Mouse (Mus musculus) heart, adult 2 months (tissue): ENCODE measurements around the gene Hdgf.

Source experiments
- CTCF ChIP-seq: fragments of 200-600 bp; IDR thresholded peaks from 2 replicates; pipeline ENCODE4 v1.8.1; 2022; ENCODE audit warnings: antibody characterized with exemption, mild to moderate bottlenecking, moderate library complexity
- EP300 ChIP-seq: fragments of 200-500 bp; IDR thresholded peaks from 2 replicates; pipeline ENCODE4 v1.6.1; 2011; ENCODE audit warnings: low read depth, low read length, control low read depth; ENCODE audit not compliant: insufficient read depth
- POLR2A ChIP-seq: fragments of 200-500 bp; IDR thresholded peaks from 2 replicates; pipeline ENCODE4 v1.6.1; 2011; ENCODE audit warnings: mild to moderate bottlenecking, low read depth, low read length, control low read depth; ENCODE audit not compliant: insufficient read depth

DNA sequence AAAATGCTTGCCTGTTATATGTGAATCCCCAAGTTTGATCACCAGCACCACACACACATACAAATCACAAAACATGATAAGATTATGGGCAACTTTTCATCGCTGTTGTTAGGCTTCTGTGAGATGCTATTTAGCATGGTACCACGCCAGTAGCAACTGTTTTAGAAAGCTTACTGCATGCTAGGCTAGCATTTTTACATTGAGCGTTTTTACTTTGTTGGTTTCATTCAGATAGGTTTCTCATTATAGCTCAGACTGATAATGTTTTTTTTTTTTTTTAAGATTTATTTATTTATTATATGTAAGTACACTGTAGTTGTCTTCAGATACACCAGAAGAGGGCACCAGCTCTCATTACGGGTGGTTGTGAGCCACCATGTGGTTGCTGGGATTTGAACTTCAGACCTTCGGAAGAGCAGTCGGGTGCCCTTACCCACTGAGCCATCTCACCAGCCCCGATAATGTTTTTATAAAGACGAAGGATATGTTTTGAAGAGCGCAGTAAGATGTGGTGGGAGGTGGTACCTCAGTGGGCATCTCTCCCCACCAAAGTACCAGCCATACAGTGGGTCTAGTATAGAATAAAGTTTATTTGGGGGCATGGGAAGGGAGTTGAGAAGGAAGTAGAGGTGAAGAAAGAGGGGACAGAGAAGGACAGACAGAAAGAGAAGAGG lies 14.3 kb downstream of the Hdgf start:
- no peak for TF ChIP-seq EP300
- TF ChIP-seq CTCF, result 0 out of 2 replicates have a peak, but pooled peaks have one; percentile 18
- no peak for TF ChIP-seq POLR2A
